Mouse (Mus musculus) MEL-GATA-1-ER (cell line): Measurements from ENCODE around the gene Shisal2a.
"Not testable (repeated sequence)": the region's sequence is repeated elsewhere in the genome, so short reads cannot be mapped to it uniquely, and the experiment has no call there.

Source experiments
- DNase-seq: peaks from one replicate; pipeline ENCODE4 v3.0.0-alpha.2; 2012; ENCODE audit warnings: low read depth; ENCODE audit errors: extremely low read depth

Gene Shisal2a

GRCm38 (mm10) chr4:108372166-108372565 is 11.0 kb downstream of the Shisal2a start:
- DNase-seq = no peak

GRCm38 (mm10) chr4:108371421-108371820 is 11.7 kb downstream of the Shisal2a start:
- no peak for DNase-seq

- DNase-seq = no peak
Measured at GRCm38 (mm10) chr4:108370409-108370808, 12.7 kb downstream of the Shisal2a start.

GRCm38 (mm10) chr4:108369254-108369653 is 13.9 kb downstream of the Shisal2a start:
- no peak for DNase-seq

GRCm38 (mm10) chr4:108364111-108364476 is 19.1 kb downstream of the Shisal2a start:
- no peak for DNase-seq

- no peak for DNase-seq
Measured at GRCm38 (mm10) chr4:108363355-108364110, 19.6 kb downstream of the Shisal2a start.

GRCm38 (mm10) chr4:108362321-108363261 is 20.6 kb downstream of the Shisal2a start:
- DNase-seq = no peak

GRCm38 (mm10) chr4:108360136-108361055 is 22.8 kb downstream of the Shisal2a start:
- no peak for DNase-seq

GRCm38 (mm10) chr4:108358498-108358897 is 24.7 kb downstream of the Shisal2a start:
- no peak for DNase-seq

GRCm38 (mm10) chr4:108357458-108357857 is 25.7 kb downstream of the Shisal2a start:
- DNase-seq = no peak

GRCm38 (mm10) chr4:108353591-108353990 is 29.6 kb downstream of the Shisal2a start:
- not testable (repeated sequence) for DNase-seq

- no peak for DNase-seq
Measured at GRCm38 (mm10) chr4:108350819-108351218, 32.3 kb downstream of the Shisal2a start.

GRCm38 (mm10) chr4:108349836-108350547 is 33.2 kb downstream of the Shisal2a start:
- DNase-seq = no peak

- DNase-seq = no peak
Measured at GRCm38 (mm10) chr4:108349064-108349463, 34.1 kb downstream of the Shisal2a start.

- no peak for DNase-seq
Measured at GRCm38 (mm10) chr4:108348256-108348875, 34.8 kb downstream of the Shisal2a start.

GRCm38 (mm10) chr4:108347111-108347510 is 36.0 kb downstream of the Shisal2a start:
- no peak for DNase-seq

- DNase-seq = no peak
Measured at GRCm38 (mm10) chr4:108345826-108346225, 37.3 kb downstream of the Shisal2a start.

GRCm38 (mm10) chr4:108344631-108345083 is 38.5 kb downstream of the Shisal2a start:
- no peak for DNase-seq

- DNase-seq = no peak
Measured at GRCm38 (mm10) chr4:108339277-108339690, 43.9 kb downstream of the Shisal2a start.

- DNase-seq = no peak
Measured at GRCm38 (mm10) chr4:108338811-108339210, 44.3 kb downstream of the Shisal2a start.
